Mouse (Mus musculus) neural tube, embryonic 13.5 days (tissue): ENCODE results near the gene Olfr56. TPM values are rescaled to one million over a fixed set of nuclear protein-coding genes. Genes with fewer than 3 reads are reported as not detected.
"Not testable (repeated sequence)": the region's sequence is repeated elsewhere in the genome, so short reads cannot be mapped to it uniquely, and the experiment has no call there.

ENCODE experiments used
- ATAC-seq: fragments of 200-750 bp; cut with Nextera tagmentation; 2 replicates; pipeline ENCODE4 v1.8.0; 2017; ENCODE audit warnings: low read depth, mild to moderate bottlenecking, moderate TSS enrichment, moderate library complexity
- H3K27ac ChIP-seq: fragments of 300-500 bp; sonication (generic); replicated peaks from 2 replicates; pipeline ENCODE4 v1.5.1; 2015; ENCODE audit warnings: moderate library complexity, mild to moderate bottlenecking, inconsistent platforms
- H3K27me3 ChIP-seq: fragments of 300-500 bp; sonication (generic); 2 replicates; pipeline ENCODE4 v1.6.1; 2015; ENCODE audit warnings: mild to moderate bottlenecking, inconsistent platforms
- H3K36me3 ChIP-seq: fragments of 300-500 bp; sonication (generic); 2 replicates; pipeline ENCODE4 v1.6.1; 2015; ENCODE audit warnings: mild to moderate bottlenecking, inconsistent platforms
- H3K4me1 ChIP-seq: fragments of 300-500 bp; sonication (generic); replicated peaks from 2 replicates; pipeline ENCODE4 v1.6.1; 2015; ENCODE audit warnings: inconsistent platforms
- H3K4me2 ChIP-seq: fragments of 300-500 bp; sonication (generic); 2 replicates; pipeline ENCODE4 v1.6.1; 2015; ENCODE audit warnings: inconsistent platforms, mild to moderate bottlenecking, moderate library complexity
- H3K4me3 ChIP-seq: fragments of 300-500 bp; sonication (generic); 2 replicates; pipeline ENCODE4 v1.5.1; 2015; ENCODE audit warnings: mild to moderate bottlenecking, inconsistent platforms
- H3K9ac ChIP-seq: fragments of 300-500 bp; sonication (generic); 2 replicates; pipeline ENCODE4 v1.6.1; 2015; ENCODE audit warnings: moderate library complexity, mild to moderate bottlenecking, inconsistent platforms
- H3K9me3 ChIP-seq: fragments of 300-500 bp; sonication (generic); 2 replicates; pipeline ENCODE4 v1.6.1; 2016; ENCODE audit warnings: inconsistent platforms
- WGBS: fragments of 180-500 bp; shearing (Covaris S2); methylation state at CpG from one replicate; pipeline ENCODE4 v1.1.7; 2015; 5-methylcytosine and 5-hydroxymethylcytosine counted together
- polyA plus RNA-seq: library from polyadenylated mRNA; unstranded; fragments of >200 nt; fragmentation: Nextera tagmentation; extraction: Ambion mirVana; gene quantifications from 2 replicates; pipeline ENCODE4 v1.2.1, GENCODE M21; 2015

Olfr56 gene
- polyA plus RNA-seq: not detected in 2 replicates

DNA sequence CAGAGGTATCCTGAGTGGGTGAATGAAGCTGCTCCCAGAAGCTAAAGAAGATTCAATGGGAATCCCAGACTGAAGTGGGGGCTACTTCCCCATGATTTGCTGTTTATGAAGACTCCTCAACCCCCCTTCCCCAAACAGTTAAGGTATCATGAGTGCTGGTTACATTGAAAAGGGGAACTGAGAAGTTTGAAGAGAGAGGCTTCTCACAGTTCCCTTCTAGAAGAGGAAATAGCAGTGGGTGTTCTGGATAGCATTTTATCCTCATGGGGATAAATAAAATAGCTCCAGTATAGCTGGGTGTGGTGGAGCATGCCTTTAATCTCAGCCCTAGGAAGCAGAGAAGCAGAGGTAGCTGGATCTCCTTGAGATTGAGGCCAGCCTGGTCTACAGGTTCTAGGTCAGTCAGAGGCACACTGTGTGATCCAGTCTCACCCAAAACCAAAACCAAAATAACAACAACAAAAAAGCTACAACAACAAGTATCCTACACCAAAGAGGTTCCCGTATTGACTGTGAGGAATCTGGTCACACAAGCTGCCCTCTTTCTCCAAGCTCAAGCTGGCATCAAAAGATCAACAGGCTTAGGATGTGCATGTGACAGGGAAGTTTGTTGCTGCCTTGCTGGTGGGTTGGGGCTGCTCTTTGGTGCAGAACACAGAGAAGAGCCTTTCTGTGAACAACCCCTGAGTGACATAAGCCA is at the start of gene Olfr56:
Gene Olfr56 (plus strand): TSS at position 650 of the 700 bp plus-strand sequence.
- H3K4me3 ChIP-seq, H3K4me2 ChIP-seq, H3K27me3 ChIP-seq, H3K36me3 ChIP-seq, H3K9me3 ChIP-seq, H3K4me1 ChIP-seq, H3K27ac ChIP-seq, ATAC-seq, H3K9ac ChIP-seq: not testable (repeated sequence)
- no CpG with 5 or more reads among the region's 1 CpGs for WGBS

GRCm38 (mm10) chr11:48933422-48933821 is 45.3 kb upstream of the Olfr56 start:
- H3K27ac ChIP-seq, H3K9ac ChIP-seq, H3K4me3 ChIP-seq, H3K27me3 ChIP-seq, ATAC-seq, H3K4me2 ChIP-seq, H3K36me3 ChIP-seq, H3K9me3 ChIP-seq, H3K4me1 ChIP-seq: not testable (repeated sequence)
- WGBS: 80% methylated on average over 1 of the region's 1 CpGs

GRCm38 (mm10) chr11:48933923-48934322 is 44.8 kb upstream of the Olfr56 start:
- not testable (repeated sequence) for H3K4me3 ChIP-seq, ATAC-seq, H3K36me3 ChIP-seq, H3K4me1 ChIP-seq, H3K9ac ChIP-seq, H3K9me3 ChIP-seq, H3K4me2 ChIP-seq, H3K27me3 ChIP-seq, H3K27ac ChIP-seq
- WGBS: 75% methylated on average over 1 of the region's 1 CpGs

- not testable (repeated sequence) for H3K27me3 ChIP-seq, H3K36me3 ChIP-seq, H3K4me2 ChIP-seq, H3K9me3 ChIP-seq, ATAC-seq, H3K4me1 ChIP-seq, H3K9ac ChIP-seq, H3K4me3 ChIP-seq, H3K27ac ChIP-seq
- 83% methylated on average over 1 of the region's 3 CpGs for WGBS
Observed at GRCm38 (mm10) chr11:48935291-48935690, 43.4 kb upstream of the Olfr56 start.

- H3K4me3 ChIP-seq, H3K9me3 ChIP-seq, H3K27ac ChIP-seq, ATAC-seq, H3K27me3 ChIP-seq, H3K4me1 ChIP-seq, H3K36me3 ChIP-seq, H3K4me2 ChIP-seq, H3K9ac ChIP-seq: not testable (repeated sequence)
Observed at GRCm38 (mm10) chr11:48939286-48939685, 39.4 kb upstream of the Olfr56 start.

- H3K4me1 ChIP-seq: not testable (repeated sequence)
Observed at GRCm38 (mm10) chr11:48946090-48946489, 32.6 kb upstream of the Olfr56 start, which contains the start of gene Psme2b. Gene Psme2b (minus strand): TSS chr11:48946190.

GRCm38 (mm10) chr11:48974686-48975085 is 4.0 kb upstream of the Olfr56 start:
- H3K4me2 ChIP-seq, H3K4me1 ChIP-seq, H3K27ac ChIP-seq, H3K27me3 ChIP-seq, H3K36me3 ChIP-seq, H3K9ac ChIP-seq, H3K4me3 ChIP-seq, ATAC-seq, H3K9me3 ChIP-seq: not testable (repeated sequence)
- no CpG with 5 or more reads among the region's 1 CpGs for WGBS

More at GRCm38 (mm10) chr11:48946090-48946489, 32.6 kb upstream of the Olfr56 start, which contains the start of gene Psme2b:
- H3K4me3 ChIP-seq, H3K27ac ChIP-seq, H3K9me3 ChIP-seq, H3K9ac ChIP-seq, H3K27me3 ChIP-seq, H3K4me2 ChIP-seq, H3K36me3 ChIP-seq, ATAC-seq: not testable (repeated sequence)
- WGBS: 92% methylated on average over 6 of the region's 6 CpGs

GRCm38 (mm10) chr11:48979251-48979650 is 562 bp downstream of the Olfr56 start, which contains the start of gene 9930111J21Rik1:
Gene 9930111J21Rik1 (minus strand): TSS chr11:48979398.
- H3K4me2 ChIP-seq, H3K4me3 ChIP-seq, H3K36me3 ChIP-seq, H3K27ac ChIP-seq, H3K4me1 ChIP-seq, H3K9ac ChIP-seq, ATAC-seq, H3K27me3 ChIP-seq, H3K9me3 ChIP-seq: not testable (repeated sequence)
- no CpG with 5 or more reads among the region's 3 CpGs for WGBS

- H3K9me3 ChIP-seq, H3K4me1 ChIP-seq: not testable (repeated sequence)
- no CpG with 5 or more reads among the region's 5 CpGs for WGBS
Observed at GRCm38 (mm10) chr11:48980052-48980451, 1.4 kb downstream of the Olfr56 start.

GRCm38 (mm10) chr11:48982848-48983247 is 4.2 kb downstream of the Olfr56 start:
- H3K27me3 ChIP-seq, H3K4me3 ChIP-seq, ATAC-seq, H3K36me3 ChIP-seq, H3K27ac ChIP-seq, H3K4me1 ChIP-seq, H3K9ac ChIP-seq, H3K4me2 ChIP-seq, H3K9me3 ChIP-seq: not testable (repeated sequence)
- no CpG with 5 or more reads among the region's 3 CpGs for WGBS

More at GRCm38 (mm10) chr11:48980052-48980451, 1.4 kb downstream of the Olfr56 start:
- H3K36me3 ChIP-seq, H3K27ac ChIP-seq, H3K4me3 ChIP-seq, H3K4me2 ChIP-seq, H3K9ac ChIP-seq, ATAC-seq, H3K27me3 ChIP-seq: not testable (repeated sequence)

GRCm38 (mm10) chr11:48988219-48988618 is 9.5 kb downstream of the Olfr56 start:
- H3K9ac ChIP-seq, H3K27me3 ChIP-seq, H3K4me2 ChIP-seq, H3K36me3 ChIP-seq, H3K9me3 ChIP-seq, H3K4me1 ChIP-seq, H3K4me3 ChIP-seq, H3K27ac ChIP-seq, ATAC-seq: not testable (repeated sequence)
- 81% methylated on average over 2 of the region's 3 CpGs for WGBS

- not testable (repeated sequence) for H3K4me3 ChIP-seq, H3K9me3 ChIP-seq, H3K27me3 ChIP-seq, H3K9ac ChIP-seq, ATAC-seq, H3K4me1 ChIP-seq, H3K27ac ChIP-seq, H3K36me3 ChIP-seq, H3K4me2 ChIP-seq
- WGBS: 62% methylated on average over 2 of the region's 2 CpGs
Observed at GRCm38 (mm10) chr11:48989981-48990380, 11.3 kb downstream of the Olfr56 start.
